Mouse (Mus musculus) hindlimb bud, embryonic 11.5 days (tissue): ENCODE results near the gene Asb16.
"Not testable (repeated sequence)": the region's sequence is repeated elsewhere in the genome, so short reads cannot be mapped to it uniquely, and the experiment has no call there.

ENCODE experiments used
- DNase-seq: peaks from one replicate; pipeline ENCODE4 v3.0.0-alpha.2; 2012; ENCODE audit warnings: low read depth, low spot score; ENCODE audit errors: extremely low spot score

The Asb16 gene

GRCm38 (mm10) chr11:102241246-102241645 is 27.3 kb upstream of the Asb16 start:
- DNase-seq: no peak

- no peak for DNase-seq
Measured at GRCm38 (mm10) chr11:102241874-102242273, 26.7 kb upstream of the Asb16 start.

GRCm38 (mm10) chr11:102244926-102245449 is 23.6 kb upstream of the Asb16 start:
- DNase-seq: no peak

GRCm38 (mm10) chr11:102245581-102246272 is 22.8 kb upstream of the Asb16 start:
- DNase-seq: no peak

DNA sequence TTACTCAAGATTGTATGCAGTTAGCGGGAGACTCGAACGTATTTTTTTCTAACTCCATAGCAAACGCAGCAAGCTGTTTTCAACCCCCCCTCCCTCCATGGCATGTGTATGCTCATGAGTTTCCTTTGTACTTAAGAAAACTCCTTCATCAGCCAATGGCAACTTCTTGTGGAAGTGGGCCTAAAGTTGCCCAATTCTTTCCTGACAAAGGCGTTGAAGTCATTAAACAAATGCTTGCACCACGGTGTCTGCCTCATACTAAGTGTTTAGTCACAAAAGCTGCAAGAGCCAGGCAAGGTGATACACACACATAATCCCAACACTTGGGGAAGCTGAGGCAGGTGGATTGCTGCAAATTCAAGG is 22.3 kb upstream of the Asb16 start:
- no peak for DNase-seq

DNA sequence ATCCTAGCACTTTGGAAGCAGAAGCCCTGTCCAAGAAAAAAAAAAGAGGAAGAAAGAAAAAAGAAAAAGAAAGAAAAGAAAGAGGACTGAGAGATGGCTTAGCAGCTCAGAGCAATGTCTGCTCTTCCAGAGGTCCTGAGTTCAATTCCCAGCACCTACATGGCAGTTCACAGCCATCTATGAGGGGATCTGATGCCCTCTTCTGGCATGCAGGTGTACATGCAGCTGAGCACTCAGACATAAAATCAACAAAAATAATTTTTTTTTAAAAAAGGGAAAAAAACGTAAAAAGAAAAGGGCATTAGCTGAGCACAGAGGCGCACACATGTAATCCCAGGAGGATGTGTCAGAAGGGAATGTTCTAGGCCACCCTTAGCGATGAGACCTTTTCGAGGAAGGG is 21.7 kb upstream of the Asb16 start:
- DNase-seq: no peak

DNA sequence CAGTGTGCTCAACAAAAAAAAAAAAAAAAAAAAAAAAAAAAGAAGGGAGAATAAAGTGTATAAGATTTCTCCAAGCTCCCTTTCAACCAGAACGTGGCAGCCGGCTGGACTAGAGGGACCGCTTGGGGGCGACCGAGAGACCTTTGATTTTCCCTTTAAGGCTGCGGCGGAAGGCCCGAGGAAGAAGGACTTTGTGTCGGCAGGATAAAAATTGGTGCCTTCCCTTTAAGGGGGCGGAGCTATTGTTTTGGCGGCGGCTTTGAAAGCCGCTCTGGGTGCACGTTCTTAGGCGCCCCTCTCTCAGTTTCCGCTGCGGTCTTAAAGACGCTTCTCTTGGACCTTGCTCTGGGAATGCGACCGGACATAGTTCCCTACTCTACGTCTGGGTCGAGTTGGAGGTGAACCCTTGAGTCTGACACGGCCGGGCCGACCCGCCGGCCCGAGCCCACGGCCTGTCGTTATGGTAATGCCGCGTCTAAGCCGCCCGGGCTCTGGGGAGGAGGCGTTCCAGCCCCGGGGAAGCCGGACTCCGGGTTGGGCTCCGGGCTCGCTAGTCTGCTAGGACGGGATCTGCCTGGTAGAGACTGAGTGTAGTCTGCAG is 19.8 kb upstream of the Asb16 start, which contains the start of gene BC030867:
Gene BC030867, plus strand, starts transcription at position 253 of the 601 bp plus-strand sequence.
- peak; percentile 98 for DNase-seq

GRCm38 (mm10) chr11:102249351-102250090 is 19.0 kb upstream of the Asb16 start:
- DNase-seq: no peak

- DNase-seq: no peak
Measured at GRCm38 (mm10) chr11:102257514-102257913, 11.0 kb upstream of the Asb16 start.

GRCm38 (mm10) chr11:102258095-102258494 is 10.4 kb upstream of the Asb16 start:
- no peak for DNase-seq

GRCm38 (mm10) chr11:102258521-102258920 is 10.0 kb upstream of the Asb16 start:
- no peak for DNase-seq

- DNase-seq: no peak
Measured at GRCm38 (mm10) chr11:102263211-102263610, 5.3 kb upstream of the Asb16 start.

GRCm38 (mm10) chr11:102265816-102266215 is 2.7 kb upstream of the Asb16 start:
- no peak for DNase-seq

DNA sequence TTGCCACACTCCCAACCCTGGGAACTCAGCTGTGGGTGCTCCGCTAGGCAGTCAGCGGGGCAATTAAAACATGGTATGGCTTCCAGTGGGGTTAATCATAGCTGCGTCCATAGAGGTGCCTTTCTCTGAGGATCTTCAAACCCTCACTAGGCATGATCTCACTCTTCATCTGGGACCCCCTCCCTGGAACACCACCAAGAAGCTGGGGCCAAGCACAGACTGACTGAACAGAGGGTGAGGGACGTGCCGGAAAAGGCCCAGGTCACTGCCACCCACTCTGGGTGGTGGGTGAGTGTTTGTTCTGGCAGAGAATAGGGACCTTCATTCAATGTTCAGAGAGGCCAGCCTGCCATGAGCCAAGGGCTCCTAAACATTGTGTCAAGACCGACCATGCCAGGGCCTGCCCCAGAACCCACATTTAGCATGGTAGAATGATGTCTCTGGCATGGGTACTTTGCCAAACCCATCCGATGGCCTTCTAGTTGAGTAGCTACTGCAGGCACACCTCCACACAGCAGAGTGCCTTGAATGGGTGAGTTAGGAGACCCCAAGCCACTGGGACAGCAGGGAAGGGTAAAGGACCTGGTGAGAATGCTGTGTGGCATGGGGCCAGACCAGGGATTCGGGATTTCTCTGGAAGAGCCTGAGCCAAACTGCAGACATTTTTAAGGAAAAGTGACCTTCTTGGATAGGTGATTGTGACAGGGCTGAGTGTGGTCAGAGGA is 1.8 kb upstream of the Asb16 start:
- DNase-seq: no peak

DNA sequence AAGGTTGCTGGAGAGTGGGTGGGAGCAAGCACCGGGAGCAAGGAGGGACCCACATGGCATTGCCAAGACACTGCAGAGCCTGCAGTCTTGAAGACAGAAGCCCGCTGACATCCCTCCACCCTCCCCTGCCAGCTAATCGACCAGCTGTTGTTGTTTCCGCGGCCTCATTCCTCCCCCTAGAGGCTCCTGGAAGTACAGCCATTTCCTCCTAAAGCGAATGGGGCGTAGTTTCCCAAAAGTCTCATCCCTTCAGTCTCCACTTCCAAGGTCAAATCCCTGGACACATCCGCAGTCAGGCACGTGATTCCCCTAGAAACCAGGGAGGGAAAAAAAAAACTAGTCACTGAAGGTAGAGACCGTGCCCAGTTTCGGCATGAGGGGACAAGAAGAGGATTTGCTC is 1.1 kb upstream of the Asb16 start:
- DNase-seq: no peak

DNA sequence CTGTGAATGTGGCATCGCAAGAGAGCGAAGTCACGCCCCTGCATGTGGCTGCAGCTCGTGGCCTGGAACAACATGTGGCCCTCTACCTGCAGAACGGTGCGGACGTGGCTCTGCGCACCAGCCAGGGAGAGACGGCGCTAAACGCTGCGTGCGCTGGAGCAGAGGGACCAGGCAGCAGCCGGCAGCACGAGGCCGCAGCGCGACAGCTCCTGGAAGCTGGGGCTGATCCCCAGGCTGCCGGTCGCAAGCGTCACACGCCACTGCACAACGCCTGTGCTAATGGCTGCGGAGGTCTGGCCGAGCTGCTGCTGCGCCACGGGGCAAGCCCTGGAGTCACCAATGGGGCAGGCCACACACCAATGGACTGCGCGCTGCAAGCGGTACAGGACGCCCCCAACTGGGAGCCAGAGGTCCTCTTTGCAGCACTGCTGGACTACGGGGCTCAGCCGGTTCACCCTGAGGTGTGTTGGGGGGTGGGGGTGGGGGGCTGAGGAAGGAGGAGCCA is 7.9 kb downstream of the Asb16 start:
- DNase-seq: no peak

GRCm38 (mm10) chr11:102277754-102278153 is 9.2 kb downstream of the Asb16 start:
- DNase-seq: no peak

DNA sequence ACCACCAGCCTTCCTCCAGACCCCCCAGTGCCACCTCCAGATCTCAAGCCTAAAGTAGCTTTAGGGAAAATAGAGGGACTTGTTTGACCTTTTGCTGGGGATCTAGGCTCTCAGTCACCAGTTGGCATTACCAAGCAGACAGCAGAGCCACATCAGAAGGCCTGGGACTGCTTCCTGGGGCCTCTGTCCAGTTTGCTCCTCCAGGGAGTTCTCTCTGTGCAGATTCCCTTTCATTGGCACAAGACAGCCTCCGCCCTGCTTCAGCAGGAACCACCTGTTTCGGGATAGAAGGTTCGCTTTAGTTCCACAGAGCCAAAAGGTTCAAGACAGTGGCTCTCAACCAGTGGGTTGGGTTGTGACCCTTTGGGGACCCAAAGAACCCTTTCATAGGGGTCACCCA is 11.1 kb downstream of the Asb16 start:
- DNase-seq: no peak

- DNase-seq: not testable (repeated sequence)
Measured at GRCm38 (mm10) chr11:102280267-102280666, 11.7 kb downstream of the Asb16 start.

DNA sequence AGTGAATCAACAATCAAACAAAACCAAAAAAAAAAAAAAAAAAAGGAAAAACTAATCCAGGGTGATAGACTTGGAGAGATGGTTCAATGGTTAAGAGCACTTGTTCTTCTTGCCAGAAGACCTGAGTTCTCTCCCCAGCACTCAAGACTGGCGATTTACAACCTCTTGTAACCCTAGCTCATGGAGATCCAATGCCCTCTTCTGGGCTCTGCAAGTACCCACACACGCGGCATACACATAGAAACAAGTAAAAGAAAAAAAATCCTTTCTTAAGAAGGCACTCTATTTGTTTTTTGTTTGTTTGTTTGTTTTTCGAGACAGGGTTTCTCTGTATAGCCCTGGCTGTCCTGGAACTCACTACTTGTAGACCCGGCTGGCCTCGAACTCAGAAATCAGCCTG is 15.4 kb downstream of the Asb16 start:
- no peak for DNase-seq

DNA sequence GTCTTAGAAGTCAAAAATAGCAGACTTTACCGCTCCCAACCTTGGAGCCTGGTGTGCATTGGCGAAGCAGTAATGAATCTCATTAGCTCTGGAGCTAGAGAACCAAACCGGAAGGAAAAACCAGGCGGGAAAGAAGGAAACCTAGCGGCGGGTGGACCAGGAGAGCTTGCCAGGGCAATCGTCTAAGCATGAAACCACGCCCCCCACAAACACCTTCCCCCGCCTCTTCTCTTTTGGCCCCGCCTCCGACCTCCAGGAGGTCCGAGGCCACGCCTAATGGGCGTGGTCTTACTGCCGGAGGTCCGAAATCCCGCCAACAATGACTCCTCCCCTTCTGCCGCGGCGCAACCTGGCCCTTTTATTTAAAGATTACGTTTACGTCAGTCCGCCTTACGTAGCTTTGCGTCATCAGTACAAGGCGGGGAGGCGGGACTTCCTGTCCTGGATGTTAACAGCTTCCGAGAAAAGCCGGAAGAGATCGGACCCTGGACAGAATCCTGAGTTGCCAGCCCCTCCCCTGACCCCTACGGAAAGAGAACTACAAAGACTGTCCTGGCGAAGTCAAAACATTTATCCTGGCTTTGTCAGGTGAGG is 16.1 kb downstream of the Asb16 start, which contains the start of gene Tmub2:
Gene Tmub2, plus strand, starts transcription at position 431 of the 594 bp plus-strand sequence.
- DNase-seq: peak; percentile 99
